Mouse (Mus musculus) CH12.LX (cell line): ENCODE results near the gene Sephs2. TPM values are rescaled to one million over a fixed set of nuclear protein-coding genes. Genes with fewer than 3 reads are reported as not detected.

ENCODE experiments used
- DNase-seq: peaks from one replicate; pipeline ENCODE4 v3.0.0-alpha.2; 2013; ENCODE audit errors: extremely low read depth
- H3K27ac ChIP-seq: 2 replicates; pipeline ENCODE4 v1.5.1; 2012; ENCODE audit warnings: low read depth, mild to moderate bottlenecking, control low read depth, moderate library complexity; ENCODE audit not compliant: insufficient read depth
- H3K27me3 ChIP-seq: replicated peaks from 2 replicates; pipeline ENCODE3; 2012; ENCODE audit warnings: inconsistent platforms
- H3K36me3 ChIP-seq, 2 experiments: replicated peaks in 1 of 2; 2 replicates each; pipeline versions ENCODE3 to v1.6.1; 2012; ENCODE audit warnings: inconsistent platforms in 1 of 2, low read length in 1 of 2, mild to moderate bottlenecking in 1 of 2, mixed read lengths in 1 of 2, moderate library complexity in 1 of 2; ENCODE audit not compliant: control insufficient read depth in 1 of 2, insufficient read depth in 1 of 2
- H3K4me1 ChIP-seq, 2 experiments: 2 replicates each; pipeline ENCODE4 v1.6.1; 2012; ENCODE audit warnings: inconsistent platforms in 1 of 2, moderate library complexity in 1 of 2; ENCODE audit not compliant: insufficient read depth in 2 of 2, control insufficient read depth in 1 of 2
- H3K4me2 ChIP-seq: 2 replicates; pipeline ENCODE4 v1.6.1; 2012; ENCODE audit warnings: low read depth, mild to moderate bottlenecking, control low read depth; ENCODE audit not compliant: poor library complexity, insufficient read depth, severe bottlenecking
- H3K4me3 ChIP-seq, 3 experiments: fragments of 150-350 bp in 1 of 3; sonication (generic) in 1 of 3; replicated peaks in 1 of 3; 2 replicates each; pipeline versions ENCODE3 to v1.5.1; 2011 to 2012; ENCODE audit warnings: low read depth in 2 of 3, low read length in 2 of 3, mild to moderate bottlenecking in 2 of 3, moderate library complexity in 2 of 3, control low read depth in 1 of 3, improper control_type of control experiment in 1 of 3, inconsistent platforms in 1 of 3, mixed read lengths in 1 of 3; ENCODE audit not compliant: poor library complexity in 1 of 3
- H3K79me2 ChIP-seq: replicated peaks from 2 replicates; pipeline ENCODE4 v1.6.1; 2012; ENCODE audit warnings: mild to moderate bottlenecking, moderate library complexity; ENCODE audit not compliant: control insufficient read depth, poor library complexity, insufficient read depth, severe bottlenecking; ENCODE audit errors: extremely low read depth
- H3K9ac ChIP-seq: 2 replicates; pipeline ENCODE4 v1.6.1; 2012; ENCODE audit warnings: low read depth, mild to moderate bottlenecking, control low read depth, moderate library complexity; ENCODE audit not compliant: insufficient read depth
- H3K9me3 ChIP-seq: replicated peaks from 2 replicates; pipeline ENCODE3; 2012; ENCODE audit warnings: low read length, inconsistent platforms, mixed read lengths
- BHLHE40 ChIP-seq: IDR thresholded peaks from 2 replicates; pipeline ENCODE4 v1.6.1; 2011; ENCODE audit warnings: mild to moderate bottlenecking, low read depth, low read length, improper control_type of control experiment
- CHD1 ChIP-seq: IDR thresholded peaks from 2 replicates; pipeline ENCODE4 v1.6.1; 2012; ENCODE audit warnings: low read depth, low read length, improper control_type of control experiment, inconsistent platforms
- CHD2 ChIP-seq: IDR thresholded peaks from 2 replicates; pipeline ENCODE4 v1.6.1; 2011; ENCODE audit warnings: low read length, improper control_type of control experiment
- CTCF ChIP-seq, 2 experiments: IDR thresholded peaks in 1 of 2; conservative IDR thresholded peaks in 1 of 2; 2 replicates each; pipeline ENCODE4 v1.5.1; 2011 to 2012; ENCODE audit warnings: low read depth in 2 of 2, low read length in 2 of 2, improper control_type of control experiment in 1 of 2, inconsistent platforms in 1 of 2, mild to moderate bottlenecking in 1 of 2, moderate library complexity in 1 of 2
- E2F4 ChIP-seq: IDR thresholded peaks from 2 replicates; pipeline ENCODE4 v1.6.1; 2011; ENCODE audit warnings: low read depth, low read length, improper control_type of control experiment; ENCODE audit not compliant: insufficient replicate concordance
- ELF1 ChIP-seq: IDR thresholded peaks from 2 replicates; pipeline ENCODE4 v1.6.1; 2014; ENCODE audit warnings: low read depth, mild to moderate bottlenecking, inconsistent platforms, low read length, improper control_type of control experiment
- EP300 ChIP-seq: IDR thresholded peaks from 2 replicates; pipeline ENCODE4 v1.6.1; 2011; ENCODE audit warnings: low read length, improper control_type of control experiment
- ETS1 ChIP-seq: conservative IDR thresholded peaks from 2 replicates; pipeline ENCODE4 v1.6.1; 2012; ENCODE audit warnings: low read depth, mild to moderate bottlenecking, inconsistent platforms, low read length, improper control_type of control experiment, moderate library complexity
- GABPA ChIP-seq: IDR thresholded peaks from 2 replicates; pipeline ENCODE4 v1.6.1; 2012; ENCODE audit warnings: low read depth, low read length, improper control_type of control experiment, inconsistent platforms; ENCODE audit not compliant: insufficient replicate concordance
- HCFC1 ChIP-seq: IDR thresholded peaks from 2 replicates; pipeline ENCODE4 v1.6.1; 2012; ENCODE audit warnings: low read depth, mild to moderate bottlenecking, inconsistent platforms, low read length, improper control_type of control experiment
- IRF4 ChIP-seq: IDR thresholded peaks from 2 replicates; pipeline ENCODE4 v1.6.1; 2014; ENCODE audit warnings: low read depth, mild to moderate bottlenecking, inconsistent platforms, low read length, improper control_type of control experiment
- JUN ChIP-seq: IDR thresholded peaks from 2 replicates; pipeline ENCODE4 v1.6.1; 2011; ENCODE audit warnings: low read depth, mild to moderate bottlenecking, low read length, improper control_type of control experiment, moderate library complexity; ENCODE audit not compliant: insufficient read depth
- JUND ChIP-seq: conservative IDR thresholded peaks from 2 replicates; pipeline ENCODE4 v1.6.1; 2011; ENCODE audit warnings: low read depth, low read length, improper control_type of control experiment
- KAT2A ChIP-seq: IDR thresholded peaks from 2 replicates; pipeline ENCODE4 v1.6.1; 2012; ENCODE audit warnings: low read length, improper control_type of control experiment, inconsistent platforms; ENCODE audit not compliant: insufficient replicate concordance
- MAFK ChIP-seq: IDR thresholded peaks from 2 replicates; pipeline ENCODE4 v1.6.1; 2011; ENCODE audit warnings: low read length, improper control_type of control experiment; ENCODE audit not compliant: insufficient replicate concordance
- MAX ChIP-seq: IDR thresholded peaks from 2 replicates; pipeline ENCODE4 v1.6.1; 2011; ENCODE audit warnings: low read length, improper control_type of control experiment
- MAZ ChIP-seq: IDR thresholded peaks from 2 replicates; pipeline ENCODE4 v1.6.1; 2012; ENCODE audit warnings: low read depth, mild to moderate bottlenecking, inconsistent platforms, low read length, improper control_type of control experiment, moderate library complexity
- MEF2A ChIP-seq: IDR thresholded peaks from 2 replicates; pipeline ENCODE4 v1.6.1; 2014; ENCODE audit warnings: low read depth, mild to moderate bottlenecking, inconsistent platforms, low read length, improper control_type of control experiment, borderline replicate concordance
- MXI1 ChIP-seq: IDR thresholded peaks from 2 replicates; pipeline ENCODE4 v1.6.1; 2011; ENCODE audit warnings: mild to moderate bottlenecking, low read depth, low read length, improper control_type of control experiment
- MYC ChIP-seq: IDR thresholded peaks from 2 replicates; pipeline ENCODE4 v1.6.1; 2011; ENCODE audit warnings: low read depth, mild to moderate bottlenecking, improper control_type of control experiment, low read length
- NELFE ChIP-seq: IDR thresholded peaks from 2 replicates; pipeline ENCODE4 v1.6.1; 2011; ENCODE audit warnings: low read depth, low read length, improper control_type of control experiment
- NRF1 ChIP-seq: IDR thresholded peaks from 2 replicates; pipeline ENCODE4 v1.6.1; 2014; ENCODE audit warnings: low read depth, mild to moderate bottlenecking, inconsistent platforms, low read length, improper control_type of control experiment, moderate library complexity
- PAX5 ChIP-seq: IDR thresholded peaks from 2 replicates; pipeline ENCODE4 v1.6.1; 2012; ENCODE audit warnings: low read length, inconsistent platforms, mixed read lengths
- POLR2A ChIP-seq: IDR thresholded peaks from 2 replicates; pipeline ENCODE4 v1.6.1; 2011; ENCODE audit warnings: low read depth, mild to moderate bottlenecking, improper control_type of control experiment, low read length
- POLR2AphosphoS2 ChIP-seq: IDR thresholded peaks from 2 replicates; pipeline ENCODE4 v1.6.1; 2011; ENCODE audit warnings: low read depth, low read length, improper control_type of control experiment
- RAD21 ChIP-seq: IDR thresholded peaks from 2 replicates; pipeline ENCODE4 v1.6.1; 2011; ENCODE audit warnings: low read depth, mild to moderate bottlenecking, low read length, improper control_type of control experiment, moderate library complexity
- RCOR1 ChIP-seq: conservative IDR thresholded peaks from 2 replicates; pipeline ENCODE4 v1.6.1; 2012; ENCODE audit warnings: low read depth, mild to moderate bottlenecking, inconsistent platforms, low read length, improper control_type of control experiment
- SIN3A ChIP-seq: IDR thresholded peaks from 2 replicates; pipeline ENCODE4 v1.6.1; 2012; ENCODE audit warnings: low read length, improper control_type of control experiment, inconsistent platforms
- SMC3 ChIP-seq: IDR thresholded peaks from 2 replicates; pipeline ENCODE4 v1.6.1; 2011; ENCODE audit warnings: low read depth, low read length, improper control_type of control experiment
- TBP ChIP-seq: conservative IDR thresholded peaks from 2 replicates; pipeline ENCODE4 v1.6.1; 2011; ENCODE audit warnings: low read depth, low read length, improper control_type of control experiment
- TCF12 ChIP-seq: IDR thresholded peaks from 2 replicates; pipeline ENCODE4 v1.6.1; 2014; ENCODE audit warnings: low read depth, mild to moderate bottlenecking, inconsistent platforms, low read length, improper control_type of control experiment
- UBTF ChIP-seq: IDR thresholded peaks from 2 replicates; pipeline ENCODE4 v1.6.1; 2012; ENCODE audit warnings: low read depth, mild to moderate bottlenecking, inconsistent platforms, low read length, improper control_type of control experiment, moderate library complexity
- USF1 ChIP-seq: IDR thresholded peaks from 2 replicates; pipeline ENCODE4 v1.6.1; 2014; ENCODE audit warnings: low read depth, mild to moderate bottlenecking, inconsistent platforms, low read length, improper control_type of control experiment
- USF2 ChIP-seq: conservative IDR thresholded peaks from 2 replicates; pipeline ENCODE4 v1.6.1; 2011; ENCODE audit warnings: low read depth, low read length, improper control_type of control experiment
- ZC3H11A ChIP-seq: IDR thresholded peaks from 2 replicates; pipeline ENCODE4 v1.6.1; 2012; ENCODE audit warnings: low read depth, mild to moderate bottlenecking, inconsistent platforms, low read length, improper control_type of control experiment
- ZKSCAN1 ChIP-seq: IDR thresholded peaks from 2 replicates; pipeline ENCODE4 v1.6.1; 2012; ENCODE audit warnings: low read depth, inconsistent platforms, low read length, improper control_type of control experiment, borderline replicate concordance
- ZMIZ1 ChIP-seq: IDR thresholded peaks from 2 replicates; pipeline ENCODE4 v1.6.1; 2012; ENCODE audit warnings: low read depth, mild to moderate bottlenecking, inconsistent platforms, low read length, improper control_type of control experiment
- ZNF384 ChIP-seq: IDR thresholded peaks from 2 replicates; pipeline ENCODE4 v1.6.1; 2012; ENCODE audit warnings: low read depth, low read length, improper control_type of control experiment, inconsistent platforms
- dilution Hi-C: fragments of 300-500 bp; cut with MboI; formaldehyde crosslinking; loops from 2 replicates; pipeline ENCODE4 v1.14.3; 2020; ENCODE audit warnings: low sequenced_read_pairs; ENCODE audit not compliant: extremely low pct_unique_long_range_greater_than_20kb, extremely low pct_ligation_motif_present
- in situ Hi-C: fragments of 300-500 bp; cut with MboI; formaldehyde crosslinking; loops from 3 replicates; pipeline ENCODE4 v1.14.3; 2019; ENCODE audit warnings: low sequenced_read_pairs, low pct_ligation_motif_present, low pct_unique_long_range_greater_than_20kb, mixed read lengths
- polyA plus RNA-seq: library from polyadenylated mRNA; unstranded; fragments of >175 nt; gene quantifications from 2 replicates; pipeline ENCODE4 v1.2.1, GENCODE M21; 2012; ENCODE audit warnings: low read depth; ENCODE audit not compliant: insufficient read length
- total RNA-seq, 2 experiments: library from RNA; depleted of rRNA; stranded (reverse); fragments of 300-350 nt in 1 of 2; fragments of >200 nt in 1 of 2; gene quantifications; 2 replicates each; pipeline ENCODE4 v1.2.3; 2012 to 2014

Gene Sephs2
- total RNA-seq (2012; rRNA removed) (209 and 215 TPM in 2 replicates), total RNA-seq (2014; rRNA removed) (203 and 223 TPM in 2 replicates), polyA plus RNA-seq (158 and 159 TPM in 2 replicates)

- peak within 1 kb of the TSS; percentile 85 to 98 (median 98) for H3K4me3 ChIP-seq
- dilution Hi-C loops: no loop called here
- H3K9me3 ChIP-seq: peaks cover 3% of the 10 kb centered on the region
- in situ Hi-C loops: no loop called here
- peak; percentile 66 for TF ChIP-seq USF2
- peak; percentile 81; the same call in 1 of the 2 replicates for TF ChIP-seq E2F4
- TF ChIP-seq ZNF384: no peak
- TF ChIP-seq POLR2AphosphoS2: peak; percentile 95
- TF ChIP-seq MXI1: peak; percentile 95
- TF ChIP-seq ZC3H11A: no peak
- no peak for TF ChIP-seq RAD21
- no peak for TF ChIP-seq UBTF
- TF ChIP-seq SIN3A: peak; percentile 81; the same call in 1 of the 2 replicates
- peak; percentile 99 for TF ChIP-seq NELFE
- peak; percentile 100 for TF ChIP-seq POLR2A
- TF ChIP-seq CHD2: peak; percentile 95
- TF ChIP-seq CHD1: no peak; the same call in 1 of the 2 replicates
- TF ChIP-seq MYC: peak; percentile 98
- TF ChIP-seq JUND: no peak
- TF ChIP-seq ELF1: peak; percentile 76
- TF ChIP-seq MEF2A: peak; percentile 63; the same call in 1 of the 2 replicates
- peak; percentile 69 for TF ChIP-seq HCFC1
- peak; percentile 75 for TF ChIP-seq IRF4
- no peak for TF ChIP-seq JUN
- TF ChIP-seq MAZ: 0 out of 2 replicates have a peak, but pooled peaks have one; percentile 27
- peak; percentile 65; the same call in 1 of the 2 replicates for TF ChIP-seq ETS1
- TF ChIP-seq GABPA: no peak
- TF ChIP-seq USF1: peak; percentile 79
- TF ChIP-seq MAFK: no peak
- TF ChIP-seq CTCF (conservative IDR thresholded peaks at IDR 0.05 in 1 of 2, IDR thresholded peaks at IDR 0.05 in 1 of 2; ENCODE audit: low read depth in 2 of 2, low read length in 2 of 2): no peak
- TF ChIP-seq PAX5: no peak
- no peak for TF ChIP-seq EP300
- no peak for TF ChIP-seq KAT2A
- TF ChIP-seq NRF1: no peak
- TF ChIP-seq TBP: peak; percentile 99
- TF ChIP-seq TCF12: peak; percentile 85
- no peak; the same call in 1 of the 2 replicates for TF ChIP-seq RCOR1
- peak; percentile 99 for TF ChIP-seq ZMIZ1
- TF ChIP-seq MAX: peak; percentile 94
- no peak for TF ChIP-seq SMC3
- no peak for TF ChIP-seq ZKSCAN1
- peak; percentile 98 for TF ChIP-seq BHLHE40
- H3K79me2 ChIP-seq: peaks cover 33% of the 10 kb centered on the region
- peaks cover 17 to 35% of the 10 kb centered on the region in 2 experiments for H3K36me3 ChIP-seq
- no peaks in the 10 kb centered on the region for H3K27me3 ChIP-seq
- H3K27ac ChIP-seq: peak within 1 kb of the TSS; percentile 78
- peak within 1 kb of the TSS; percentile 79 for H3K4me2 ChIP-seq
- DNase-seq: peak; percentile 95
- peaks cover 21 to 60% of the 10 kb centered on the region in 2 experiments for H3K4me1 ChIP-seq
- peak within 1 kb of the TSS; percentile 93 for H3K9ac ChIP-seq
Observed at GRCm38 (mm10) chr7:127273925-127274789, at the start of gene Sephs2. Gene Sephs2, minus strand, starts transcription at chr7:127274055.
